Mouse (Mus musculus): Measurements from ENCODE around the gene Snapc2. TPM values are rescaled to one million over a fixed set of nuclear protein-coding genes. Genes with fewer than 3 reads are reported as not detected.
A peak's percentile ranks its signal among the peaks of the same experiment; 100 is the strongest.

Snapc2 gene
- 12.6 and 13.7 TPM in 2 replicates for polyA plus RNA-seq (2015; fragmentation: Nextera tagmentation; extraction: Ambion mirVana)

DNA sequence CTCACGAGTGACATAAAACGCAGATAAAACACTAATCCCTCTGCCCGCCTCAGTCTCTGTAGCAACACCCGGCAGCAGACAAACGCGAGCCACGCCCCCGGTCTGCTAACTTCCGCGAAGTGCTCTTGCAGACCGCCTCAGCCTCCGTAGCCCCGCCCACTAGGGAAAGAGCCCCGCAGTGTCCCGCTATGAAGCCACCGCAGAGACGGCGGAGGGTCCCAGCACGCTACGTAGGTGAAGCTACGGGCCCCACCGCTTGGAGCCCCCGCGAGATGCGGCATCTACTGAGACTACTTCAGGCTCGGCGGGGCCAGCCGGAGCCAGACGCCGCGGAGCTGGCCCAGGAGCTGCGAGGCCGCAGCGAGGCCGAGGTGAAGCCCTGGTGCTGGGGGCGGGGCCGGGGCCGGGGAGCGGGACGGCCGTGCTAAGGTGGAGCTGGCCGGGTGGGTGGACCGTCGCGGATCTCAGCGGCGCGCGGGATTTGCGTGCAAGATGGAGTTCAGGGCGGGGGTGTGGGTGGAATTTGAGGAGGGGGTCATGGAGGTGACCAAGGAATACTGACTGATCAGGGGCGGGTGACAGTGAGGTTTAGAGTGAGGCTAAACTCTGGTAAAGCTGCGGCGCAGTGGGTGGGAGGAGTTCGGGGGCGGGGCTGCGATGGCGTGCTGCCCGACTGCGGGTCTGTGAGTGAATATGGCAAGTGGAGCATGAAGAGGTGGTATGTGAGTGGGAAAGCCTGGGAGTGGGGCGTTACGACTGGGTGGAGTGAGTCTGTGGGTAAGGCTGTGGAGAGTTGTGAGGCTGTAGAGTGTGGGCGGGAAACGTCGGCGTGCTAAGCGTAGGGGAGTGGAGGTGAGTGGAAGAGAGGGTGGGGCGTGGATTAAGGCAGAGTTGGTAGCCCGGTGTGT, at the start of gene Snapc2:
Gene Snapc2 (plus strand): TSS at position 147 of the 908 bp plus-strand sequence.
- no peaks in the 10 kb centered on the region for H3K9me3 ChIP-seq (ENCODE audit: low read length)
- under 1% methylated on average over 69 of the region's 69 CpGs for WGBS (ENCODE audit: insufficient replicate concordance)
- H3K4me3 ChIP-seq (ENCODE audit: low read depth, low read length): peak within 1 kb of the TSS; percentile 93
- peaks cover 16% of the 10 kb centered on the region for H3K4me1 ChIP-seq (ENCODE audit: insufficient read depth)
- ATAC-seq (peak; percentile 94), DNase-seq (peak; percentile 98)
- no peak for TF ChIP-seq CTCF (IDR thresholded peaks at IDR 0.05; ENCODE audit: low read depth)
- TF ChIP-seq EP300 (IDR thresholded peaks at IDR 0.05; ENCODE audit: low read depth): no peak; the same call in 1 of the 2 replicates
- peak within 1 kb of the TSS; percentile 85 for H3K4me2 ChIP-seq (ENCODE audit: low read depth, low read length)
- H3K27me3 ChIP-seq (ENCODE audit: insufficient read depth, low read length): no peaks in the 10 kb centered on the region
- H3K36me3 ChIP-seq (replicated peaks; ENCODE audit: insufficient read depth, low read length): peaks cover 7% of the 10 kb centered on the region
- H3K27ac ChIP-seq (ENCODE audit: low read depth): peak within 1 kb of the TSS; percentile 74
- peak within 1 kb of the TSS; percentile 93 for H3K9ac ChIP-seq (replicated peaks)

DNA sequence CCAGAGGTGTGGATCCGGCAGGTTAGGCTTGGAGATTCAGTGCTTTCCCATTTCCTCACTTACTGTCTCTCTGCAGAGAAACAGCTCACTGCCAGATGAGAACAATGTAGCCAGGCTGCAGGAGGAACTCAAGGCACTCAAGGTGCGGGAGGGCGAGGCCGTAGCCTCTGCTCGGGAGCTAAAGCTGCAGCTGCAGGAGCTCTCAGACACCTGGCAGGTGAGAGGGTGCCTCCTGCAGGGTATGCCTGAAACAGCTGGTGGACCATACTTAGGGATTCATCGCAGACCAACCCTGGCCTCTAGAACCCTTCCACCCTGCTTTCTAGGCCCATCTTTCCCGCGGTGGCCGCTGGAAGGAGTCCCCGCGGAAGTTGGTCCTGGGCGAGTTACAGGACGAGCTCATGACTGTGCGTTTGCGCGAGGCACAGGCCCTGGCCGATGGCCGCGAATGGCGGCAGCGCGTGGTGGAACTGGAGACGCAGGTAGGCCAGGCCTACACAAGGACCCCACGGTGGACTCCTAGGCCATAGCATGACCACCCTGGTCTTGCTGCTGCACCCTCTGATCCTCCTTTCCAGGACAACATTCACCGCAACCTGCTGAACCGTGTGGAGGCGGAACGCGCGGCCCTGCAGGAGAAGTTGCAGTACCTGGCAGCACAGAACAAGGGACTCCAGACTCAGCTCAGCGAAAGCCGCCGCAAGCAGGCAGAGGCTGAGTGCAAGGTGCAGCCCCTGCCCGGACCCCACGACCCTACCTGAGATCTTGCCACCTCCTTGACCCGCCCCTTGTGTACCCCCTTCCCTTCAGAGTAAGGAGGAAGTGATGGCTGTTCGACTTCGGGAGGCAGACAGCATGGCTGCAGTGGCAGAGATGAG, 47.4 kb upstream of the Snapc2 start:
- TF ChIP-seq EP300 (IDR thresholded peaks at IDR 0.05; ENCODE audit: low read depth) (no peak), CTCF (IDR thresholded peaks at IDR 0.05; ENCODE audit: low read depth) (no peak)
- H3K27ac ChIP-seq (ENCODE audit: low read depth): no peak overlapping the region
- no peaks in the 10 kb centered on the region for H3K36me3 ChIP-seq (replicated peaks; ENCODE audit: insufficient read depth, low read length)
- no peaks in the 10 kb centered on the region for H3K9me3 ChIP-seq (ENCODE audit: low read length)
- no peaks in the 10 kb centered on the region for H3K4me1 ChIP-seq (ENCODE audit: insufficient read depth)
- ATAC-seq (no peak), DNase-seq (no peak)
- no peak overlapping the region for H3K9ac ChIP-seq (replicated peaks)
- peaks cover 19% of the 10 kb centered on the region for H3K27me3 ChIP-seq (ENCODE audit: insufficient read depth, low read length)
- H3K4me3 ChIP-seq (ENCODE audit: low read depth, low read length): no peak overlapping the region
- WGBS (ENCODE audit: insufficient replicate concordance): 35% methylated on average over 38 of the region's 38 CpGs
- H3K4me2 ChIP-seq (ENCODE audit: low read depth, low read length): no peak overlapping the region

DNA sequence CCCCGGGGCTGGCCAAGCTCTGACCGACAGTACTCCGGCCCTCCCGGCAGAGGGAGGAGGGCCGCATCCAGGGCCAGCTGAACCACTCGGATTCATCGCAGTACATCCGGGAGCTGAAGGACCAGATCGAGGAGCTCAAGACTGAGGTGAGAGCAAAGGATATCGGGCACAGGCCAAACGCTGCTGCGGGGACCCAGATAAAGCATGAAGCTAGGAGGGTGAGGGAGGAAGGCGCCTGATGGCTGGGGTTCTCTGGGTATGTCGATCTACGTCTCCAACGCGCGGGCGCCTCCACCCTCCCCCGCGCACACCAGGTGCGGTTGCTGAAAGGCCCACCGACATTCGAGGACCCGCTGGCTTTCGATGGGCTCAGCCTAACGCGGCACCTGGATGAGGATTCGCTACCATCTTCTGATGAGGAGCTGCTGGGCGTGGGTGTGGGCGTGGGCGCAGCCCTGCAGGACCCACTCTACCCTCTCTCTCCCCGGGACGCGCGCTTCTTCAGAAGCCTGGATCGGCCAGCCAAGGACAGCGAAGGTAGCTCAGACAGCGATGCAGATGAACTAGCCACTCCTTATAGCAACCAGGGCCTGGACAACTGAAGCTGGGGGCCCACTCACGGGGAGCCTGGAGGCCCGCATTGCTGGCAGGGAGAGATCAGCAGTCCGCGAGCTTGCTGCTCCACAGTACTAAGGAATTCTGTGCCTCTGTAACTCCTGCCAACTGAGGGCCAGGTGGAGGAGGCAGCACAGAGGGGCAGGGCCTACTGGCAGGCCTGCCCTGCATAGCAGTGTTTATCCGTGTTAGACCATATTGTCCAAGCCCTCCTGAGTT, 46.5 kb upstream of the Snapc2 start:
- DNase-seq (no peak), ATAC-seq (no peak)
- Histone ChIP-seq H3K4me2 (ENCODE audit: low read depth, low read length) (no peak overlapping the region), H3K4me1 (ENCODE audit: insufficient read depth) (no peaks in the 10 kb centered on the region), H3K27me3 (ENCODE audit: insufficient read depth, low read length) (peaks cover 19% of the 10 kb centered on the region), H3K36me3 (replicated peaks; ENCODE audit: insufficient read depth, low read length) (no peaks in the 10 kb centered on the region), H3K27ac (ENCODE audit: low read depth) (no peak overlapping the region), H3K9me3 (ENCODE audit: low read length) (no peaks in the 10 kb centered on the region), H3K4me3 (ENCODE audit: low read depth, low read length) (no peak overlapping the region), H3K9ac (replicated peaks) (no peak overlapping the region)
- 32% methylated on average over 43 of the region's 44 CpGs for WGBS (ENCODE audit: insufficient replicate concordance)
- TF ChIP-seq CTCF (IDR thresholded peaks at IDR 0.05; ENCODE audit: low read depth) (no peak), EP300 (IDR thresholded peaks at IDR 0.05; ENCODE audit: low read depth) (no peak)

DNA sequence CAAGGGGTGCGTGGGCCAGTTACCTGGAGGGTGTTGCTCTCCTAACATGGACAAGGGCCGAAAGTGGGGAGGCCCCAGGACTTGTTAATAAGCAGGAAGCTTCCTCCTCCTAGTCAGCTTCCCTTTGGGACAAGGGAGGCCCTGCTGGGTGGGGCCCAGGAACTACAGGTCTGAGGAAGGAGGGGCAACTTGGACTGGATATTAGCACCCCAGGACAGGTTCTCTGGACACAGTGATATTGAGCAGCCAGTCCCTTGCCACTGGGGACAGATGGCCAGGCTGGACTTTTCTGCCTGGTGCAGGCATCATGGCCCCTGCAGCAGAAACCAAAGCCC, 45.9 kb upstream of the Snapc2 start:
- no peaks in the 10 kb centered on the region for H3K36me3 ChIP-seq (replicated peaks; ENCODE audit: insufficient read depth, low read length)
- H3K9me3 ChIP-seq (ENCODE audit: low read length): no peaks in the 10 kb centered on the region
- H3K4me3 ChIP-seq (ENCODE audit: low read depth, low read length): no peak overlapping the region
- peaks cover 19% of the 10 kb centered on the region for H3K27me3 ChIP-seq (ENCODE audit: insufficient read depth, low read length)
- no peak for DNase-seq
- no peak overlapping the region for H3K27ac ChIP-seq (ENCODE audit: low read depth)
- no peak overlapping the region for H3K4me2 ChIP-seq (ENCODE audit: low read depth, low read length)
- H3K4me1 ChIP-seq (ENCODE audit: insufficient read depth): no peaks in the 10 kb centered on the region
- no peak for ATAC-seq
- H3K9ac ChIP-seq (replicated peaks): no peak overlapping the region
- WGBS (ENCODE audit: insufficient replicate concordance): 68% methylated on average over 2 of the region's 2 CpGs
- TF ChIP-seq EP300 (IDR thresholded peaks at IDR 0.05; ENCODE audit: low read depth) (no peak), CTCF (IDR thresholded peaks at IDR 0.05; ENCODE audit: low read depth) (no peak)

DNA sequence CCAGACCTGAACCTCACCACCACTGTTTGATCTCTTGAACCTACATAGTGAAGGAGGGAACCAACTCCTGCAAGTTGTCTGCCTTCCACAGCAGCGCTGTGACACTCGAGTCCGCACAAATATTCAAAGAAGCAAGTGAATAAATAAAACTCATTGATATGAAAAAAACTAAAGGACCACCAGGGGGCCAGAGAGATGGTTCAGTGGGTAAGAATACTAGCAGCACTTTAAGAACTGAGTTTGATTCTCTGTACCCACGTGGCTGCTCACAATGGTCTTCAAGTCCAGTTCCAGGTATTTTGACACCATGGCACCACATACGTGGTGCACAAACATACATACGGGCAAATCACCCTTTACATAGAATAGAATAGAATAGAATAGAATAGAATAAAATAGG, 41.8 kb upstream of the Snapc2 start:
- no peak overlapping the region for H3K4me2 ChIP-seq (ENCODE audit: low read depth, low read length)
- TF ChIP-seq CTCF (IDR thresholded peaks at IDR 0.05; ENCODE audit: low read depth) (0 out of 2 replicates have a peak, but pooled peaks have one; percentile 17), EP300 (IDR thresholded peaks at IDR 0.05; ENCODE audit: low read depth) (no peak)
- 70% methylated on average over 6 of the region's 6 CpGs for WGBS (ENCODE audit: insufficient replicate concordance)
- H3K36me3 ChIP-seq (replicated peaks; ENCODE audit: insufficient read depth, low read length): no peaks in the 10 kb centered on the region
- no peak overlapping the region for H3K4me3 ChIP-seq (ENCODE audit: low read depth, low read length)
- no peak overlapping the region for H3K27ac ChIP-seq (ENCODE audit: low read depth)
- no peak for DNase-seq
- H3K4me1 ChIP-seq (ENCODE audit: insufficient read depth): peaks cover 18% of the 10 kb centered on the region
- no peak overlapping the region for H3K9ac ChIP-seq (replicated peaks)
- H3K27me3 ChIP-seq (ENCODE audit: insufficient read depth, low read length): peaks cover 34% of the 10 kb centered on the region
- no peak for ATAC-seq
- no peaks in the 10 kb centered on the region for H3K9me3 ChIP-seq (ENCODE audit: low read length)
